Mouse (Mus musculus) lung, postnatal 4 days (tissue): ENCODE measurements at regions not wholly inside any gene's neighbourhood (a gene's known extent, or its start where the extent isn't known, plus 50 kb on each side); places are given as distances from the start of the nearest gene placed in this dataset.
"Not testable (repeated sequence)": the region's sequence is repeated elsewhere in the genome, so short reads cannot be mapped to it uniquely, and the experiment has no call there.

Experiments
- DNase-seq, 2 experiments: peaks; one replicate each; pipeline ENCODE4 v3.0.0; 2021

DNA sequence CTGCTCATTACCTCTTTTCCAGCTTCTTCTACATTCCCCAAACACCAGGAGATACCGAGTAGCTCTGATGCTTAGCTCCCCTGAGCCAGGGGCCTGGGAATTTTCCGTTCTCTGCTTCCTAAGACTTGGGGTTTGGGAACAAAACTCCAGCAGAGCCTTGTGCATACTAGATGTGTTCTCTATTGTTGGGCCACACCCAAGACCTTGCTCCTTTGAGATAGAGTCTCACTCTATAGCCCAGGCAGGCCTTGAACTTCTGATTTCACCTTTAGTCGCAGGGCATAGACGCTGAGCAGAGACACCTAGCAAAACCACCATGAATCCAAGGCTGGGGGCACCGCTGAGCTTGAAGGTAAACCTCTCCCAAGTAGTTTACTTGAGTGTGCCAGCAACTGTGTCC is 126.5 kb upstream of the A430005L14Rik start:
- DNase-seq = no peak

DNA sequence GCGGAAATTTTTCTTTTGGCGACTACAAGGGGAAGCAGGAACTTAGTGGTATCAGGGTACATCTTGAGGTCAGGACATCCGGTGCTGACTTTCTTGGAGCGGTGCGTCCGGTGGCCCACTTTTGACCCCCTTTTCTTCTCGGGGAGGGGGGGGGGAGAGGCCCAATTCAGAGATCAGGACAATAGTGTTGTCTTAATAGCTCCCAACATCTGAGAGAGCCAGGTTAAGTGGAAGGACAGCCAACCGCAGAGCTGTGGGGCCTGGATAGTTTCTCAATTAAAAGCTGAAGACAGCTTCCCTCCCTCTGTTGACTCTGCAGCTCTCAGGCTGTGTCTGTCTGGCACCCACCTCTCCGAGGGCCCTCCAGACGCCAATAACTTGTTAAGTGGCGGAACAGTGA is 125.8 kb upstream of the A430005L14Rik start:
- not testable (repeated sequence) for DNase-seq

DNA sequence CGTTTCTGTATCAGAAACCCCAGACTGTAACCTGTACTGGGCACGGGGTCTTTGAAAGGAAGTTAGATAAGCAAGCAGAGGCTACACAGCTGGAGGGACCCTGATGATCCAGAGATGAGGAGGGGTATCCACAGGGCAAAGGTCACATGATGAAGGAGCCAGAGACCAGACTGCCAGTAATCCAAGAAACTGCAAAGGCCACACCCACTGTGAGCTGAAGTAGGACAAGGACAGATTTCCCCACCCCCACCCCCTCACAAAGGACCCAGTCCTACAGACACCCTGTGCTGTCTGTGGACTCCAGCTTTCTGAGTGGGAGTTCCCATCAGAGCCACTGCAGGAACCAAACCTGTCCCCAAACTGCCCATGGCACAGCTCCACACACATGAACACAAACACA is 124.9 kb upstream of the A430005L14Rik start:
- no peak for DNase-seq

DNA sequence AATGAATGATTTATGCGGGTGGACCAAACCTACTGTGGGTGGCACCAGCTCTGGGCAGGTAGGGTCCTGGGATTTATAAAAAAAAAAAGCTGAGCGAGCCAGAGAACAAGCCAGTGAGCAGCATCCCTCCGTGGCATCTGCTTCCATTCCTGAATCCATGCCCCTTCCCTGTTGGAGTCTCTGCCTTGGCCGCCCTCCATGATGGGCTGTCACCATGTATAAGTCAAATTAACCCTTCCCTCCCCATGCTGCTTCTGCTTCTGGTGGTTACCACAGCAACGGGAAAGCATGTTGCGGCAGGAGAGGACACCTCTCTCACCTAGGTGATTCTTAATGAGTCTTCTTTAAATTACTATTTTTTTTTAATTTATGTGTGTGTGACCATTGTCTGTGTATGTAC is 112.3 kb upstream of the A430005L14Rik start:
- no peak for DNase-seq

DNA sequence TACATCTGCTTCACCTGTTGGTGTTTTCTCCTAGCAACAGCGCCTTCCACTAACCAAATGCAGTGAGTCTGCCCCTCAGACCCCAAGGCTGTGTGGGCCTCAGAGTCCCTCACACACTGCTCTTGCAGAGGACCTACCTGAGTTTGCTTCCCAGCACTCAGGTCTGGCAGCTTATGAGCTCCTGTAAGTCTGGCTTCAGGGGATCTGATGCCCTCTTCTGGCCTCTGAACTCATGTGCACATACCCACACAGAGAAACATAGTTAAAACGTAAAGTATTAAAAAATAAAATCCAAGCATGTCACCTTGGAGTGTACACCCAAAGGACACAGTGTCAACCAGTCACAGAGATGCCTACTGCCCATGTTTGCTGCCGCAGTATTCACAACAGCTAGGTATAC is 108.8 kb upstream of the A430005L14Rik start:
- DNase-seq = no peak

DNA sequence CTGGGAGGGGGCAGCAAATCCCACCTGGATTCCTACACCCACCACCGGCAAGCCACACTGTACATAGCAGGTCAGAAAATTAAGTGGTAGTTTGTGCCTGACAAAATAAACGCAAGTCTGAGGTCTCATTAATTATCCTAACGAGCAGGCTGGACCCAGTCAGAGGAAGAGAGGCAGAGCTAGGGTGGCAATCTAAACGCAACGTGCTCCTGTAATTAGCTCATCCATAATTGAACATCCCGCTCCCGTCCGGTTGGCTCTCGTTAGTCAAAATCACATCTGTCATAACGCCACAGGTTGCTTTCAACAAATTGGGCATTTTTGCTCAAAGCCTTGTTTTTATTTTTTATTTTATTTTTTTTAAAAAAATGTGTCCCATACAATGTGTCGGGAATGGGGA is 106.9 kb upstream of the A430005L14Rik start:
- no peak for DNase-seq

DNA sequence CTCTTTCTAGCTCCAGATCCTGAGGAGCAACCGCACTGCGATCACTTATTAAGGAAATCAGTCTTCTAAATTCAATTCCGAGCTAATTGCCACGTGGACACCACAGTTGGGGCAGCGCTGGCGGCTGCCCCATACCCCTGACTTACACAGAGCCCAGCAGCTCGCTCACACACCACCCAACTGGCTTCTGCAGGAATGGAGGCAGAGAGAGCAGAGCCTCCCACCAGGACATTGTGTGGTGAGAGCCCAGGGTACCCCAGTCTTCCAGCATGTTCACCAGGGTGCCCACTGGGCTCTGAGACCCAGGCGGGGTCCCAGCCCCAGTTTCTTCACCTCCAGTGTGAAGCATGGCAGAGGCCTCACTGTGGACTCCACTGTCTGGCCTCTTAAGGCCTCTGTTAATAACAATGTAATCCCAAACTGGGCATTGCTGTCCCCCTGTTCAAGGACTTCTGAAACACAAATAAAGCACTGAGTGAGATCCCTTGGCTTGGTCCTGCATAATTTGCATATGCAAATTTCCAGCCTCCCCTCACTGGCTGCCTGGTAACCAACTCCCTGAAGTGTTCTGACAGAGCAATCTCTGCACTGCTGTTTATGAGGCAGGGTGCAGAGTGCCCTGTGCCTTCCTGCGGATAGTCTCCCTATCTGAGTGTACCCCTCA is 102.8 kb upstream of the A430005L14Rik start:
- no peak for DNase-seq

DNA sequence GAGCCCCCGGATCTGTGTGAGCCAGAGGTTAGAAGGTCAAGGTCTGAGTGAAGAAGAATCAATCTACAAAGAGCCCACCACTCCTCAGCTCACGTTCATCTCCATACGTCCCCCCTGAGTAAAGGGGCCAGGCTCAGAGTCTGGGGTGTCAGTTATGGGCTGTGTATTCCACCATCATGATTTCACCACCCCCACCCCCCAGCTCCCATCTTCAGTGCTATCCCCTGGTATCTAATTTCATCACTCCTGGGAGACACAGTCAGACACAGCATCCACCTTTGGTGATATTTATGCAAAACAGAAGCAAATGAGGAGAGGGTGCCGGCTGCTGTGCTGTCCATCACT is 102.3 kb upstream of the A430005L14Rik start:
- DNase-seq = no peak

DNA sequence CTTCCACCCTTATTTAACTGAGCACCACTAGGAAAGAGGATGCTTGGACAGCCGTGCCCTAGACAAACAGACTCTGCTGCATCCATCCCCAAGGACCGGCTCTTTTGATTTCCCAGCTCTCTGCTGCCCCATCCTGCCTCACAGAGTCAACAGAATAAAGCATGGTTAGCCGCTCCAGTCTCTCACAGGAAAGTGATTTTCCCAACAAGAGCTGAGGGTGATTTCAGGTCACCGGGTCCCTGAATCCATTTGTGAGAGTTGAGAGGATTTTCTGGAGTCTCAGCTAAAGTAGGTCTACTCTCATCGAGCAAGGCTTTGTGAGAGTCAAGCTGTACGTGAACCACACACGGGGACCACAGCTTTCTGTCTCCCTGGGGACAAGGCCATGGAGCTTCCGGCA is 95.6 kb upstream of the A430005L14Rik start:
- DNase-seq = peak in 1 of 2 experiments; percentile 10

DNA sequence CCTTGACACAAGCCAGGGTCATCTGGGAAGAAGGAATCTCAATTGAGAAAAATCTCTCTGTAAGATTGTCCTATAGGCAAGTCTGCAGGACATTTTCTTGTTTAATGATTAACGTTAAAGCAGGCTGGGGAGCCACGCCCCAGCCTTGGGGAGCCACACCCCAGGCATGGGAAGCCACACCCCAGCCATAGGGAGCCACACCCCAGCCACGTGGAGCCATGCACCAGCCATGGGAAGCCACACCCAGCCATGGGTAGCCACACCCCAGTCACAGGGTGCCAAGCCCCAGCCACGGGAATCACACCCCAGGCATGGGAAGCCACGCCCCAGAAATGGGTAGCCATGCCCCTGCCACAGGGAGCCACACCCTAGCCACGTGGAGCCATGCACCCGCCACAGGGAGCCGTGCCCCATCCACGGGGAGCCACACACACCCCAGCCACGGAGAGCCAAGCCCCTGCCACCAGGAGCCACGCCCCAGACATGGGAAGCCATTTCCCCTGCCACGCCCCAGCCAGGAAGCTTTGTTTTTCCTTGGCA is 94.8 kb upstream of the A430005L14Rik start:
- peak in 1 of 2 experiments; percentile 16 for DNase-seq

DNA sequence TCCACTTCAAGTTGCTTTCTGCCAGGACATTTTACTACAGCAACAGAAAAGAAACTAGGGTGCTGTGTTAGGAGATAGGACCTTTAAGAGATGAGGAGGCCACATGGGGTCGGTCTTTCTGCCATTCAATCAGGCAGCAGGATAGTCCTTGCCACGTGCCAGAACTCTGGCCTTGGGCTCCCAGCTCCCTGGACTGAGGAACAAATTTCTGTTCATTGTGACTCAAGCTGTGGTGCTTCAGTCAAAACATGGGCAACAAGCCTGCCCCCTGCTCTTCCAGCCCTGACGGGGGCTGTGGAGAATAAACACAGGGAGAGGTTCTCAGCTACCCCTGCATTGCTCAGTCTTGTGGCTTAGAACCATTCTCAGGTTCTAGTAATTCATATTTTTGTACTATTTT is 84.7 kb upstream of the A430005L14Rik start:
- no peak for DNase-seq

DNA sequence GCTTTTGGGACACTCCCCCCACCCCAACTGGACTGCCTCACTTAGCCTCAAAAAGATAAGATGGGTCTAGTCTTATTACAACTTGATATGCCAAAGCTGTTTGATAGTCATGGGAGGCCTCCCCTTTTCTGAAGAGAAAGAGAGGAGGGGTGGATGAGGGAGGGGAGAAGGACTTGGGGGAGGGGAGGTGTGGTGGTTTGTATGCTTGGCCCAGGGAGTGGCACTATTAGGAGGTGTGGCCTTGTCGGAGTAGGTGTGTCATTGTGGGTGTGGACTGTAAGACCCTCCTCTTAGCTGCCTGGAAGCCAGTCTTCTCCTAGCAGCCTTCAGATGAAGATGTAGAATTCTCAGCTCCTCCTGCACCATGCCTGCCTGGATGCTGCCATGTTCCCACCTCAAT is 82.0 kb upstream of the A430005L14Rik start:
- DNase-seq = peak in 1 of 2 experiments; percentile 6

DNA sequence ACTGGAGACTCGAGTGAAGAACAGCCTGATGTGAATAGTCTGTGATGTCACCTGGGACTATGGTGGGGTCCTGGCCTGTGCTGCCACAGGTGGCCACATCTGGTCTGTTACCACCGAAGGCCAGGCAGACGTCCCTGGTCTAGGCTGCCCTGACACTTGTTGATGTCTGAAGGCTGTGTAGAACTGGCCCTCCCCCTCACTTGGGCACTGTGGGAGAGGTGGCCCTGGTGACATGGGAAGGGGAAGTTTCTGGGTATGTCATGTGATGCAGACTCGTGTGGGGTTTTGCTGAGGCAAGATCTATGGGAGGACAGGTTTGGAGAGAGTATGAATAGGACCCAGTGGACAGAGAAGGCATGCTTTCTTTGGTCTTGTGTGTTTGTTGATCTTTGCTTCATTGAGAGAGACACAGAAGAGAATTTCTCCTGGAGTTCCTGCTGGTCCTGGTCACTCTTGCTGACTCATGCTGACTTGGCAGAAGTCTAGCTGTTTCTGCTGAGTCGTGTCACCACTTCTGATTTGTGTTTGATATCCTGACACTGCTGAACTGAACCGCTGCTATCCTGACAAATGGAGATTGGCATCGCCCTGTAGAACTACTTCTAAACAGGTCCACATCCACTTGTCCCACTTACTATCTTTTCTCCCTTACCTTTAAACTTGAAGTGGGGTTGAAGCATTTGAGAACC is 79.9 kb upstream of the A430005L14Rik start:
- no peak for DNase-seq

DNA sequence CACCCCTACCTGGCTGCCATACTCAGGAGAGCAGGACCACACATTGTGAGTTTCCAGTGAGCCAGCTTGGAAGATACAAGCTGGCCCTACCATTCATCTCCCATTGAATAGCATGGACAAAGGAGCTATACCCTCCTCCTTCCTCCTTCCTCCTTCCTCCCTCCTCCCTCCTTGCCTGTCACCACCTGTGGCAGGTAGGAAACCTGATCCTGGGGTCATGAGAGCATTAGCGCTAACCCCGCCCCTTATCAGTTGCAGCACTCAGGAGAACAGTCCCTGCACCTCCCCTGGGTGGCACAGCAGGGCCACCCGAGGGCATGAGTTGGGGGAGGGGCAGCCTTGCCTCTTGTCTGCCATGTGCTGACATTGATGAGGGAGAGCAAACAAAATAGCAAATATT is 74.0 kb upstream of the A430005L14Rik start:
- no peak for DNase-seq

DNA sequence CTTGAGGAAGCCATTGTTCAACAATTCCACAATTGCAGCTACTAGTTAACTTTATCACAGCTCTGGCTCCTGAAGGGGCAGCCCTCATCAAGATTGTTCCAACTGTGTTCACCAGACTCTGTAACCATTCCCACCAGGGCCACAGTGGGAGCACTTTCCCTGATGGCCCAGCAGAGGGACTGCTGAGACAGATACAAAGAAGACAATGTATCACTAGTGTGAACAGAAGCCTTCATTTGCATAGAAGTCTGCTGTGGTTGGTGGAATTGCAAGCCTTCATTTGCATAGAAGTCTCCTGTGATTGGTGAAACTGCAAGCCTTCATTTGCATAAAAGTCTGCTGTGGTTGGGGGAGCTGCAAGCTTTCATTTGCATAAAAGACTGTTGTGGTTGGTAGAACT is 73.0 kb upstream of the A430005L14Rik start:
- DNase-seq = no peak

DNA sequence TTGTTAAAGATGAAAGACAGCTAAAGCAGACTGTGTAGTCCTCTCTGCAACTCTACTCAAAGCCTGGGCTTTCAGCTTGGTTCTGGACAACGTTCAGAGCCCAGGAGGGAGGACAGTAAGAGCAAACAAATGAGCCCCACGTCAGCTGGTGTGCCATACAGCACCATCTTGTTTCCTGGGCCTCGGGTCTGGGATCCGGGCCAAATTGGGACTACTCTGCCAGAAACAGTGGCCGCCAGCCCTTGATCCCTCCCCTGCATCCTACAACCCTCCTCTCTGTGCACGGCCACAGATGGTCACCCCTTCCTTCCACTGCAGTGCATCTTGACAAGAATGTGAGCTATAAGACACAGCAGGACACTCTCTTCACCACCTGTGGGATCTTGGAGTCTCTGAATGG is 71.2 kb upstream of the A430005L14Rik start:
- DNase-seq = peak in 1 of 2 experiments; percentile 22

DNA sequence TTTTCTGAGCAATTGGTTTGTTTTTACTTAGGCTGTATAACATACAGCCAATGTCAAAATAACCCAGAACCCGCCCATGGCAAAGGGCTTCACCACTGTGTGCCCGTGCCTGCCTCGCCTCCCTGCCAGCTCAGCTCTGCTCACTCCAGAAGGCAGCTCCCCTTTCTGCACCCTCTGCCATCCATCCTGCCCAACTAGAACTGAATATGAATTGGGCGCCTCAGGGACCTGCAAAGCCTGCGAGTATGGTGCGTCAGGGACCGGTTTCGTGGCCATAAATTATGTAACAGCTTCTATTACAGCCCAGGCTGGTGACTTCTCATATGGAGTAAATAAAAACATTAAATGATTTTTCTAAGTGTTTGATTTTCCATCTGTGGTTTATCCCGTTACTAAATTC is 66.9 kb upstream of the A430005L14Rik start:
- peak in 1 of 2 experiments; percentile 14 for DNase-seq

DNA sequence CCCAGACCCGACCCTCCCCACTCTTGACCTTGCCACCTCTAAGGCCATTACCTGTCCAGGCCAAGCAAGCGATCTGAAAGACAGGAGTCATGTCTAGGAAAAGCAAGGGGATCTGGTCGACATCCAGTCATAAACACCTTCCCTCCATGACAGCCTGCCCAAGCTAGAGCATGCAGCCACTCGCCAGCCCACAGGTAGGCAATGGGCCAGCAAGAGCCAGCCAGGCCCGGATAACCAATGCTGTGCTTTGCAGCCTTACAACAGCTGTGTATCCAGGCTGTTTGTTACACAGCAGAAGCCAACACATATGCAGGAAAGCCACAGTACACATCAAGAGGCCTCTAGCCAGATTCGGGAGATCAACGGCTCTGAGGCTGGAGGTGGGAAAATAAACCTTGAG is 57.3 kb upstream of the A430005L14Rik start:
- DNase-seq = no peak

DNA sequence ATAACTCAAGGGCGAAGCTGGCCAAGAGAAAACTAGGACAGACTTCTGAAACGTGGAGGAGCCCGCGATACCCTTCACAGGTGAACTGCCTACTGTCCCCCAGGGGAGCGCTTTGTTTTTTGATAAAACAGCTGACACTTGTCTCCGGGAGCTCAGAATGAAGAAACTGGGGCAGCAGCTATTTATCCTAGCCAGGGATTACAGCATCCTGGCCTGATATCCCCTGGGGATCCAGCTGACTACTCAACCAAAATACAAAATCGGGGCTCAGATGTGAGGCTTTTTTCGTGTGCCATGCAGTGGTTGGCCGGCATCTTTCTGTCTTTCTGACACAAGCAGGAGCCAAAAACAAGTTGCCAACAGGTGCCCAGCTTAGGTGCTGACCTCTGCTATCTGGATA is 52.0 kb upstream of the A430005L14Rik start:
- DNase-seq = peak in 1 of 2 experiments; percentile 8

DNA sequence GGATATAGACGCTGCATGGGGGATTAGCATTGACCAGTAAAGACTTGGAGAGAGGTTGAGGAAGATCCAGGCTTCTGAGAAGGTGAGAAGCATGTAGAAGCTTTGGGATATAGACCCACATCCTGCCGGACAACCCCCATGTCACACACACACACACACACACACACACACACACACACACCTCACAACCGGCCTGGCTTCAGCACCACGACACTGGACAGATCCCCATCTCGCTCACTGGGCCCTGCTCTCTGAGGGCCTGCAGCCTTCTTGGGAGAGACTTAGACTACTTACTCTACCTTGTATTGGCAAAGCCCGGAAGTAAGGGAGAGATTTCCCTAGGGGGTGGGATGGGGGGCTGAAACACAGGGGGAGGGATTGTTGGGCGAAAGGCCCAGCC is 51.5 kb upstream of the A430005L14Rik start:
- no peak for DNase-seq
